Mouse (Mus musculus) heart, adult 2 months (tissue): Measurements from ENCODE around the gene H2-Q7. TPM values are rescaled to one million over a fixed set of nuclear protein-coding genes. Genes with fewer than 3 reads are reported as not detected.
"Not testable (repeated sequence)": the region's sequence is repeated elsewhere in the genome, so short reads cannot be mapped to it uniquely, and the experiment has no call there.

ENCODE experiments used
- DNase-seq, 2 experiments: peaks; one replicate each; pipeline ENCODE4 v3.0.0; 2021
- H3K27ac ChIP-seq: fragments of 200-600 bp; 2 replicates; pipeline ENCODE4 v1.8.1; 2022
- H3K27me3 ChIP-seq: fragments of 200-500 bp; 2 replicates; pipeline ENCODE4 v1.6.1; 2012; ENCODE audit warnings: mild to moderate bottlenecking, low read length, inconsistent platforms, mixed read lengths; ENCODE audit not compliant: control insufficient read depth, insufficient read depth
- H3K36me3 ChIP-seq: fragments of 200-500 bp; 2 replicates; pipeline ENCODE4 v1.6.1; 2012; ENCODE audit warnings: low read length, inconsistent platforms; ENCODE audit not compliant: control insufficient read depth, insufficient read depth
- H3K4me1 ChIP-seq: fragments of 200-500 bp; 2 replicates; pipeline ENCODE4 v1.6.1; 2011; ENCODE audit warnings: low read length; ENCODE audit not compliant: control insufficient read depth, insufficient read depth
- H3K4me3 ChIP-seq: fragments of 200-600 bp; 2 replicates; pipeline ENCODE4 v1.8.1; 2022
- H3K79me2 ChIP-seq: fragments of 200-500 bp; replicated peaks from 2 replicates; pipeline ENCODE4 v1.6.1; 2012; ENCODE audit warnings: mild to moderate bottlenecking, inconsistent platforms, low read length, moderate library complexity, mixed read lengths; ENCODE audit not compliant: control insufficient read depth, insufficient read depth
- H3K9ac ChIP-seq: fragments of 200-500 bp; 2 replicates; pipeline ENCODE4 v1.6.1; 2012; ENCODE audit warnings: low read depth, mild to moderate bottlenecking, control low read depth, inconsistent platforms, low read length, mixed read lengths
- CTCF ChIP-seq: fragments of 200-600 bp; IDR thresholded peaks from 2 replicates; pipeline ENCODE4 v1.8.1; 2022; ENCODE audit warnings: antibody characterized with exemption, mild to moderate bottlenecking, moderate library complexity
- WGBS: fragments of 180-500 bp; shearing (Covaris S2); methylation state at CpG from one replicate; pipeline ENCODE4 v1.1.7; 2018; 5-methylcytosine and 5-hydroxymethylcytosine counted together
- intact Hi-C: fragments of 180-260 bp; cut with DNase I; formaldehyde crosslinking; loops from one replicate; pipeline ENCODE4 v1.15.1; 2025
- long read RNA-seq: library from polyadenylated mRNA; stranded (forward); transcript quantifications from one replicate; pipeline ENCODE4 v2.0.0, GENCODE M21; 2021
- polyA plus RNA-seq: library from polyadenylated mRNA; depleted of rRNA; stranded (reverse); fragments of >200 nt; gene quantifications from 2 replicates; pipeline ENCODE4 v1.2.3, GENCODE M21; 2012; rRNA removed
- total RNA-seq, 2 experiments: library from RNA; stranded (reverse); gene quantifications; 2 replicates each; pipeline ENCODE4 v1.2.3; 2021

The H2-Q7 gene
- total RNA-seq (1 to 10 TPM; 1.1 to 1.9 TPM), polyA plus RNA-seq (33.2 and 78.2 TPM in 2 replicates)
- long read RNA-seq: 0 reads

DNA sequence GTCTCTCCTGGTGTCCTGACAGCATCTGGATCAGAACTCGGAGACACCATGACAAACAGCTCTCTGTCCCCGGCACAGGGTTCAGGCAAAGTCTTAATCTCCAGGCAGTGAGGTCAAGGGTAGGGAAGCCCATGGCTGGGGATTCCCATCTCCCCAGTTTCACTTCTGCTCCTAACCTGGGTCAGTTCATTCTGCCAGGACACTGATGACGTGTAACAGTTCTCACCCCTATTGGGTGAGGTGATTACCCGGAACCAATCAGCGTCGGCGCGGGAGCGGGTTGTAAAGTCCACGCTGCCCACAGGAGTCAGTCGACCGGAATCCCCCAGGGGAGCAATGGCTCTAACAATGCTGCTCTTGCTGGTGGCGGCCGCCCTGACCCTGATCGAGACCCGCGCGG, at the start of gene H2-Q7:
Gene H2-Q7 (plus strand): TSS at position 271 of the 400 bp plus-strand sequence.
- WGBS: 6% methylated on average over 18 of the region's 18 CpGs
- H3K27ac ChIP-seq, H3K36me3 ChIP-seq, H3K4me1 ChIP-seq, intact Hi-C loops, H3K27me3 ChIP-seq, H3K79me2 ChIP-seq: not testable (repeated sequence)
- peak within 1 kb of the TSS; percentile 51 for H3K4me3 ChIP-seq
- peak within 1 kb of the TSS; percentile 56 for H3K9ac ChIP-seq
- peak; percentile 81 to 88 for DNase-seq

DNA sequence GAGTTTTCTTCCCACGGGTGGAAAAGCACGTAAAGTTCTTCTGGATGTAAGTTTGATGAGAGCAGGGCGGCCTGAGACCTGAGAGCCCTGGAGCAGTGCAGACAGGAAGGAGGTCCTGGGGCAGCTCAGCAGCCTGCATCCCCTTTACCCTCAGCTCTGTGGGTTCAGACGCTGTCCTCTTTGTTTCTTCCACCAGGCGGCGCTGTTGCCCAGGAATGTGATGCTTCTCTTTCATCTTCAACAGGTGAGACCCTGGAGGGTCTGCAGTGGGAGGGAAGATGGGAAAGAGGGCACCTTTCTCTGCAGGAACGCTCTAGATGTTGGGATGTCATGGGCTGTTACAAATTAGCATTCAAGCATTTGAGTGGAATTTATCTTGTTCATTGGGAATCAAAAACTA, 49.2 kb upstream of the H2-Q7 start:
- peak; percentile 60 for TF ChIP-seq CTCF
- H3K4me1 ChIP-seq, intact Hi-C loops, H3K79me2 ChIP-seq, H3K36me3 ChIP-seq, H3K4me3 ChIP-seq, H3K9ac ChIP-seq, H3K27me3 ChIP-seq, H3K27ac ChIP-seq: not testable (repeated sequence)
- DNase-seq: peak; percentile 24 to 39
- WGBS: 6% methylated on average over 7 of the region's 7 CpGs

DNA sequence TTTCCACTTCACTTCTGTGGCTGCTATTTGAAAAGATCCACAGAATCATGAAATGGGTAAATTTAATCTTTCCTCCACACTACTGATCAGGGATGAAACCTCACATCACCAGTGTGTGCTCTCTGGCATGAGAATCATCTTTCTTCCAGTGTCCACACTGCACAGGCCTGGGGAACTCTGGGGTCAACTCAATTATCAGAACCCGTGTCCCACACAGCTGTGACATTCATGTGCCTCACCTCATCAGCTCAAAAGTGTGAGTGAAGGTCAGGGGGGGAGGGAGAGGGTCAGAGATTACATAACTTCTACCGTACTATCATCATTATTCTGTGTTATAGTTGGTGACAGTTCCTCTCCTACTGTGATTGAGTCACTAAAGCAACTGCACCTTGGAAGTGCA, 46.3 kb upstream of the H2-Q7 start:
- H3K36me3 ChIP-seq, H3K27me3 ChIP-seq, H3K4me1 ChIP-seq, DNase-seq, intact Hi-C loops, H3K4me3 ChIP-seq, H3K27ac ChIP-seq, H3K79me2 ChIP-seq, H3K9ac ChIP-seq: not testable (repeated sequence)
- WGBS: 81% methylated on average over 2 of the region's 2 CpGs

DNA sequence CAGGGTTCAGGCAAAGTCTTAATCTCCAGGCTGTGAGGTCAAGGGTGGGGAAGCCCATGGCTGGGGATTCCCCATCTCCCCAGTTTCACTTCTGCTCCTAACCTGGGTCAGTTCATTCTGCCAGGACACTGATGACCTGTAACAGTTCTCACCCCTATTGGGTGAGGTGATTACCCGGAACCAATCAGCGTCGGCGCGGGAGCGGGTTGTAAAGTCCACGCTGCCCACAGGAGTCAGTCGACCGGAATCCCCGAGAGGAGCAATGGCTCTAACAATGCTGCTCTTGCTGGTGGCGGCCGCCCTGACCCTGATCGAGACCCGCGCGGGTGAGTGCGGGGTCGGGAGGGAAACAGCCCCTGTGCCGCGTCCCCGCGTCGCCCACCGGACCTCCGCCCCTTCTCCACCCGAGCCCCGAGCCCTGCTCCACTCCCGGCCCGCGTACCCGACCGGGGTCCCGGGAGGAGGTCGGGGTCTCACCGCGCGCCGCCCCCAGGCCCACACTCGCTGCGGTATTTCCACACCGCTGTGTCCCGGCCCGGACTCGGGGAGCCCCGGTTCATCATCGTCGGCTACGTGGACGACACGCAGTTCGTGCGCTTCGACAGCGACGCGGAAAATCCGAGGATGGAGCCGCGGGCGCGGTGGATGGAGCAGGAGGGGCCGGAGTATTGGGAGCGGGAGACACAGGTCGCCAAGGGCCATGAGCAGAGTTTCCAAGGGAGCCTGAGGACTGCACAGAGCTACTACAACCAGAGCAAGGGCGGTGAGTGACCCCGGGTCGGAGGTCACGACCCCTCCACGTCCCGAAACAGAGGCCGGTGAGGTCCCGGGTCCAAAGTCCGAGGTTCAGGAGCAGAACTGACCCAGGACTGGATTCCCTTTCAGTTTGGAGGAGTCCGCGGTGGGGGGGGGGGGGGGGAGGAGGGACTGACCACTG, 44.8 kb upstream of the H2-Q7 start:
- intact Hi-C loops, H3K79me2 ChIP-seq, H3K27ac ChIP-seq, H3K36me3 ChIP-seq, H3K27me3 ChIP-seq, H3K4me1 ChIP-seq: not testable (repeated sequence)
- H3K4me3 ChIP-seq: peak overlapping the region; percentile 24; the same call in 1 of the 2 replicates
- DNase-seq: peak in 1 of 2 experiments; percentile 35
- H3K9ac ChIP-seq: peak overlapping the region; percentile 62
- WGBS: 3% methylated on average over 65 of the region's 75 CpGs

GRCm38 (mm10) chr17:35396956-35397355, 42.0 kb upstream of the H2-Q7 start:
- H3K4me1 ChIP-seq, intact Hi-C loops: not testable (repeated sequence)
- WGBS: 91% methylated on average over 2 of the region's 2 CpGs

GRCm38 (mm10) chr17:35413057-35413456, 25.9 kb upstream of the H2-Q7 start:
- intact Hi-C loops, H3K4me1 ChIP-seq, H3K9ac ChIP-seq, H3K27me3 ChIP-seq, H3K36me3 ChIP-seq, H3K27ac ChIP-seq, H3K4me3 ChIP-seq, H3K79me2 ChIP-seq, DNase-seq: not testable (repeated sequence)
- WGBS: no CpG with 5 or more reads among the region's 1 CpGs

More at GRCm38 (mm10) chr17:35396956-35397355, 42.0 kb upstream of the H2-Q7 start:
- not testable (repeated sequence) for H3K27me3 ChIP-seq, H3K36me3 ChIP-seq, H3K79me2 ChIP-seq, H3K4me3 ChIP-seq, H3K9ac ChIP-seq, DNase-seq, H3K27ac ChIP-seq

- H3K36me3 ChIP-seq, H3K79me2 ChIP-seq, H3K4me1 ChIP-seq, H3K27ac ChIP-seq, H3K9ac ChIP-seq, intact Hi-C loops, H3K4me3 ChIP-seq, H3K27me3 ChIP-seq, DNase-seq: not testable (repeated sequence)
- WGBS: 76% methylated on average over 3 of the region's 10 CpGs
Measured at GRCm38 (mm10) chr17:35415273-35416129, 23.5 kb upstream of the H2-Q7 start.
